Mouse (Mus musculus): ENCODE measurements around the gene Folr1.
A peak's percentile ranks its signal among the peaks of the same experiment; 100 is the strongest.

Folr1 gene

GRCm38 (mm10) chr7:101870629-101871028, at the start of gene Folr1:
Gene Folr1 (minus strand): TSS chr7:101870788.
- no peak for DNase-seq (ENCODE audit: low spot score in 2 of 2)

DNA sequence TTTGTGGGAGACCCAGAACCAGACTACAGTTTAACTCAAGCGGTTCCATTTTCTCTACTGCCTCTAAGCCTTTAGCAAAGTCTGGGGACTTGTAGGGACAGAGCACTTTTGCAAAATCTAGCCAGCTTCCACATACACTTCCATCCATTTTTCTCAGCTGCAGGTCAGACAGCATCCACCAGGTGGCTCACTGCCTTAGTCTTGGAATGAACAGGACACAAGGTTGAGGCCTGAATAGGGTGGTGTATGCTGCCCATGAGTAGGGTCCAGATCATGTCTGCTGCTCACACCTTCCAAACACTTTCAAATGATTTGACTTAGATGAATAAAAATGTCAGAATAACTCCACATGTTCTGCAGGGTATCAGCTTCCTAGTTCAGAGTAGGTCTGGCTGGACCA, 47.5 kb upstream of the Folr1 start:
- peak; percentile 43 to 66 for DNase-seq (ENCODE audit: low spot score in 2 of 2)

DNA sequence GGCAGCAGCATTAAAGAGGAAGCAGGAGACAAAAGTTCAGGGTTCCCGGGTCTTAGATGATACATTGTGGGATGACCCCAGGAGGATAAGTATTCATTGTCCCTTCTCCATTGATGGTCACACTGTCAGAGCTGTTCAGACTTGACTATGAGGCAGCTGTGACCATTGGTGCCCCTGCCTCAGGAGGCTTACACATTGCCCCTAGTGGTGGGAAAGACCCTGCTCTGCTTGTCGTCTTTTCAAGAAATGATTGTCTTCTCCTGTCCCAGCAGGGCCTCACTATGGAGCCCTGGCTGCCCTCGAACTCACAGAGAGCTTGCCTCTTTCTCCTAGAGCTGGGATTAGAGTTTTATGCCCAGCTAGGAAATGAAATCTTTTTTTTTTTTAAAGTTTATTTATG, 41.4 kb upstream of the Folr1 start:
- DNase-seq (ENCODE audit: low spot score in 2 of 2), result no peak

DNA sequence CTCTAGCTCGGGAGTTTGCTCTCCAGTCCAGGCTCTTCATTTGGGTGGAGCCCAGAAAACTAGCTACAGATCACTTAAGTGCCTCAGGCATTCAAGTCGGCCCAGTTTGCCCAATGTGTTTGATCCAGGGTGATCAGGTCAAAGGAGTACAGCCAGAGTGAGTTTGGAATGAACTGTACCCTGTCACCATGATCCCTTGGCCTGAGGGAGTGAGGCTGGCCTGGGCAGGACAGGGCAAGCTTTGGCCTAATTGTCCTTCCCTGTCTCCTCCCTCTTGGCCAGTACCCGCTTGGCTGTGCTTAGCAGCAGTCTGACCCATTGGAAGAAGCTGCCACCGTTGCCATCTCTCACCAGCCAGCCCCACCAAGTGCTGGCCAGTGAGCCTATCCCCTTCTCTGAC, 39.5 kb upstream of the Folr1 start:
- no peak for DNase-seq (ENCODE audit: low spot score in 2 of 2)

GRCm38 (mm10) chr7:101908367-101908766, 37.8 kb upstream of the Folr1 start:
- no peak for DNase-seq (ENCODE audit: low spot score in 2 of 2)

GRCm38 (mm10) chr7:101906696-101907095, 36.1 kb upstream of the Folr1 start:
- no peak for DNase-seq (ENCODE audit: low spot score in 2 of 2)

GRCm38 (mm10) chr7:101906287-101906681, 35.7 kb upstream of the Folr1 start, which contains the start of gene Tomt:
Gene Tomt (minus strand): TSS chr7:101906359.
- DNase-seq (ENCODE audit: low spot score in 2 of 2), result no peak

- DNase-seq (ENCODE audit: low spot score in 2 of 2), result peak; percentile 97 to 98
Observed at GRCm38 (mm10) chr7:101905561-101906286, 35.1 kb upstream of the Folr1 start, which contains the start of gene Lamtor1. Gene Lamtor1 (plus strand): TSS chr7:101905904.

DNA sequence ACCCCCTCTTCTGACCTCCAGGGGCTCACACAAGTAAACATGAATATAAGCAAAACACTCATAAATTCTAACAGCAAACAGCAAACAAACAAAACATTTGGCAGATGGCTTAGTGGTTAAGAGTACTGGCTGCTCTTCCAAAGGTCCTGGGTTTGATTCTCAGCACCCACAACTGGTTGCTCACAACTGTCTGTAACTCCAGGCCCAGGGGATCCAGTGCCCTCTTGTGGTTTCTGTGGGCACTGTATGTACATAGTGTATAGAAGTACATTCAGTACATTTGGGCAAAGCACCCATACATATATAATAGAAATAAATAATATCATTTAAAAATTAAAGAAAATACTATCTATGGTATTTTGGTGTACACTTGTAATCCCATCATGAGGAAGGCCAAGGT, 32.3 kb upstream of the Folr1 start:
- no peak for DNase-seq (ENCODE audit: low spot score in 2 of 2)

GRCm38 (mm10) chr7:101901969-101902368, 31.4 kb upstream of the Folr1 start:
- DNase-seq (ENCODE audit: low spot score in 2 of 2), result no peak

DNA sequence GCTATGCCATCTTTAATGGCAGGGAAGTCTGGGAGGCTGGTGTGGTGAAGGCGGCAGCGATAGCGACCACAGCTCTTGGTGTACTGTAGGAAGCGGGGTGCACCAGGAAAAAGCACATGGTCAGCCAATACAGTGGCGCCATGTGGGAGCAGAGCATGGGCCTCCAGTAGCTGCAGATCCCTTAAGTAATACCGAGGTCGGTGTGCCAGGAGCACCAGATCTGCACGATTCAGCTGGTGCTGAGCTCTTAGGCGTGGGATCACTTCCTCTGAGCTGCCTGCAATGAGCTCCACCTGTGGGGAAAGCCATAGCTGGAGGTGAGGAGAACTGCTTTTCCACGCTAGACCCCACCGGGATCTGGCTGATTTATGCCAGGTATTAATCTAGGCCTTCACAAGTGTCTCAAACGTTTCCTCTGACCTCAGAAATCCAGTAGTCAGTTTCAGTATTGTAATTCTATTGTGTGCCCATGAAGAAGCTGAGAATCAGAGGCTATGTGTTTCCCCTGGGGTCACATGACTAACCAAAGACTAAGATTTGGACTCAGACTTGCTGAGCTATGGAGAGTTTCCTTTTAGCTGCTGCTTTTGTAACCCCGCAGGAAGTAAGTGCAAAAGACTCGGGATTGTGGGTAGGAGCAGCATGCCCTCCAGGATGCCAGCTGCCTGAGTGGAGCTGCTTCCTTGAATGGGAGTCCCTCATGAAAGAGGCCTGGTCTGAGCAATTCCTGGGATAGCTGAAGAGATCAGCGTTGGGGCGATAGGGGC, 29.9 kb upstream of the Folr1 start:
- DNase-seq (ENCODE audit: low spot score in 2 of 2), result no peak

DNA sequence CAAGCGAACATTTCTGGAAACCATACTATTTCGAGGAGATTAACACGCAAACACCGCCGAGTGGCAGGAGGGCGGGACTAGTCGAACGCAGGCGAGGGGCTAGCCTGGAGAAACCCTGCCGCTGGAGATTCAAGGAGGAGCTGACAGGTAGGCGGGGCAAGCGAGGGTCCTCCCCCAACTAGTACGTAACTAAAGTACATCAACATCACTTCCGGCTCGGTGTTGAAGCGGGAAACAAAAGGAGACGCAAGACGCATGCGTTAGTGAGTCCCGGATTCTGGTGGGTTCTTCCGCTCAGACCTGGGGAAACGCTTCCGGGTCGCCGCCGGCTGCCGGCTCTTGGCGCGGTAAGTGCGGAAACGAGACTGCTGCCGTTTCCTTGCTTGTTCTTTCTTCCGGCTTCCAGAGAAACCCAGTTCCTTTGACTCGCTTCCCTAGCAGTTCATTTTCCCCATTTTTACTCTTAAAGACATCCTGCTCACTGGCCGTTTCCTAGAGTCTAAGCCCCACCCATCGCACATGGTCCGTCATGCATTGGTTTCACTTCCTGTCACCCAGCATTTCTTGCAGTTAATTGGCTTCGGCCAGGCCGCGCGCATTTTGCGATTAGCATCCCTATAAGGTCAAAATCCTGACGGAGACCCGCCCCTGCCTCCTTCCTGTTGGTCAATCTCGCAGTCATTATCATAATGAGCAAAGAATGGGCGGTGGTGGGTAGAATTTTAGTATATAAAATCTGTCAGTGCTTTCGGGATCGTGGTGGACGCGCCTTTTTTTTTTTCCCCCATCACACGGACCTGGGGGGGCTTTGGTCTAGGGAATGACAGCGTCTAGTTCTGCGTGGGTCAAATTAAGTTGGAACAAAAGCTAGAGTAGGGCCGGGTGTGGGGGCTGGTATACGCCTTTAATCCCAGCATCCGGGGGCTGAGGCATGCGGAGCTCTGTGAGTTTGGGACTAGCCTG, 25.8 kb upstream of the Folr1 start:
- peak; percentile 81 to 92 for DNase-seq (ENCODE audit: low spot score in 2 of 2)

- no peak for DNase-seq (ENCODE audit: low spot score in 2 of 2)
Observed at GRCm38 (mm10) chr7:101895695-101896094, 25.1 kb upstream of the Folr1 start.

DNA sequence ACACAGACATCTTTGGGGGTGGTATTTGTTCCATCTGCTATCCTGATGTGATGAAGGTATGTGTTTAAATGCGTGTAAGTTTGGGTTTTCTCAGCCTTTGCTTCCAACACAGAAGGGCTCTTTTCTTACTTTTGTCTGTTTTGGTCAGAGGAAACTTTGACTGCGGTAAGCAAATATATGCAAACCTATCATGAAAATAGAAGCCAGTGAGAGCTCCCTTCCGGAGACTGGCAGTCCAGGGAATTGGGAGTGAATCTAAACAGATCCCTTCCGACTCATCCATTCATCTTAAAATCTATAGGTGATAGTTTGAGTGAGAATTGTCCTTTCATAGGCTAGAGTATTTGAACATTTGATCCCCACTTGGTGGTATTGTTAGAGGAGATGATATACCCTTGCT, 17.9 kb upstream of the Folr1 start:
- no peak for DNase-seq (ENCODE audit: low spot score in 2 of 2)

DNA sequence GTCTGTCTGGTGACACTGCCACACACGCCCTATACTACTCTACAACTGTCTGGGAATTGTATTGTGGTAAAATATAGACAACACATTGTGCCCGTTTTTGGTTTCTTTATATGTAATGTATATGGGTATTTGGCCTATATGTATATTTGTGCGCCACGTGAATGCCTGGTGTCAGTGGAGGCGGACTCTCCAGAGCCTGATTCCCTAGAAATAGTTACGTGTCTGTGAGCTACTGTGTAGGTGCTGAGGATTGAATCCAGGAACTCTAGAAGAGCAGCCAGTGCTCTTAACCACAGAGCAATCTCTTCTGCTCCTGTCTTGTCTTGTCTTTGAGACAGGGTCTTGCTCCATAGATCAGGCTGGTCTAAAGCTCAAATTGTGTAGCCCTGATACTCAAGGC, 15.7 kb upstream of the Folr1 start:
- DNase-seq (ENCODE audit: low spot score in 2 of 2), result no peak

DNA sequence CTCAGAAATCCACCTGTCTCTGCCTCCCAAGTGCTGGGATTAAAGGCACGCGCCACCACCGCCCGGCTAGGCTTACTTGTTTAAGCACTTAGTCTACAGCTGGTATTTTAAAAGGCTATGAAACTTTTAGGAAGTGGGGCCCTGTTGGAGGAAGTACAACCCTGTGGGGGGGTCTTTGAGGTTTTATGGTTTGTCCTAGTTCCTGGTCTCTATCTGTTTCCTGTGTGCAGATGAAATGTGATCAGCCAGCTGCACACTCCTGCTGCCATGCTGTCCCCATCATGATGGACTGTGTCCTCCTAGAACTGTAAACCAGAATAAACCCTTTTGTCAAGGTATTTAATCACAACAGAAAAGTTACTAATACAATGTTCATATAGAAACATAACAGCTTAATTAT, 13.6 kb upstream of the Folr1 start:
- no peak for DNase-seq (ENCODE audit: low spot score in 2 of 2)

GRCm38 (mm10) chr7:101882413-101883154, 12.0 kb upstream of the Folr1 start:
- DNase-seq (ENCODE audit: low spot score in 2 of 2), result no peak

DNA sequence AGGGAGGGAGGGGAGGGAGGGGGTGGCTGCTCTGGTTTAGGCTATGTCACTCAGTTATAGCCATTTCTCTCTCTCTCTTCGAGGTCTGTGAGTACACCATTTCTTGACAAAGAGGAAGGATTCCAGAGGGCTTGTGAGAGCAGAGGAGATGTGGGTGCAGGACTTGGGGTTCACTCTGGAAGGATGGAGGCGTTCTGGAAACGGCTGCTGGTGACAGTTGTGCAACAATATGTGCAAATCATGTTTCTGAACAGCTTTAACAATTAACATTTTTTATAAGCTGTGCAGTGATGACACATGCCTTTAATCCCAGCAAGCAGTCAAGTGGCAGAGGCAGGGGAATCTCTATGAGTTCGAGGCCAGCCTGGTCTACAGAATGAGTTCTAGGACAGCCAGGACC, 10.3 kb upstream of the Folr1 start:
- no peak for DNase-seq (ENCODE audit: low spot score in 2 of 2)

- DNase-seq (ENCODE audit: low spot score in 2 of 2), result no peak
Observed at GRCm38 (mm10) chr7:101875978-101876377, 5.4 kb upstream of the Folr1 start.

DNA sequence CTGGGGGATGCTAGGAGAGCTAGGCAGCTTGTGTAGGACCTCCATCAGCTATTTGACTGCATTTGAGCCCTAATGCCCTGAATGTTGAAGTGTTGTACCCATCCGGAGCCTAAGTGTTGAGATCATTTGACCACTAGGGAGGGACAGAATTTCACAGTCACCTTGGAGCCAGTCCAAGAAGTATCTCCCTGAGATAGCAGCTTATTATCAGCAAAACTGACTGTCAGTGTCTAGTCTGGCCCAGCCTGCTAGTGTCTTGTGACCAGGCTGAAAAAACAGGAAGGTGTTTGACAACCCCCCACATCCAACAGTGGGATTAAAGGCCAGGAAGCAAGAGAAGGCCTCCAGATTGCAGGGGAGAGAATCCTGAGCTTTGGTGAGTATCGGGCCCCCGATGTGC, 708 bp upstream of the Folr1 start:
- no peak for DNase-seq (ENCODE audit: low spot score in 2 of 2)

GRCm38 (mm10) chr7:101869163-101869500, 1.5 kb downstream of the Folr1 start:
- DNase-seq (ENCODE audit: low spot score in 2 of 2), result no peak

All from cerebellum, postnatal 4 days (tissue).